ENCODE assay signal across 8 mouse cellular contexts in the genomic region with DNA sequence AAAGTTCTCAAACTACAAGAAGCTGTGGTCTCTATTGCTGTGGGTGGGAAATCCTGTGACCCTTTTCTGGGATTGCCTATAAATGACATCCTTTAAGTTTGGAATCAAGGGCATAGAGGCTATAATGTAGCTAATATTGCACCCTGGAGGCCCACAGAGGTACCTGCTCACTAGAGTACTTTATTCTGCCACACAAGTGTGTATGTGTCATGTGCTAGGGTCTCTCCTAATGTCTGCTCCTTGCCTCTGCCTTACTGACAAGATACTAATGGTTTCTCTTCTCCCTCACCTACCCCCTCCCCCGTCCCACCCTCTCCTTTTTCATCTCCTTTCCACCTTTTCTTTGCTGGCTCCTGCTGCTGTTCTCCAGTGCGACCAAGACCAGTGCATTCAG.
A peak's percentile ranks its signal among the peaks of the same experiment; 100 is the strongest.
DNase-seq lines count a peak whose midpoint lies in the region; ATAC-seq and TF ChIP-seq lines count a peak whose summit lies in the region.
"Had no signal": no experiment of that assay in that cellular context is flagged by ENCODE, and none has a peak within 500 bp of the region (broad histone marks: within the 10 kb centered on the region; RNA-seq: fewer than 3 reads in every experiment).

No protein-coding gene starts in this region.

- no peak for DNase-seq in lung, adult 2 months
- no peak for DNase-seq in adrenal gland, postnatal 10 days

- TF ChIP-seq CTCF in lung, adult 2 months (IDR thresholded peaks at IDR 0.05; ENCODE audit: insufficient read depth, low read length): no peak

- H3K9ac ChIP-seq in lung, embryonic 15.5 days: no peak overlapping the region; the same call in 1 of the 2 replicates
- peak overlapping the region; percentile 68 for H3K9ac ChIP-seq in forebrain, embryonic 16.5 days (replicated peaks; ENCODE audit: low read depth, low read length)
- peak overlapping the region; percentile 54 for H3K9ac ChIP-seq in limb, embryonic 13.5 days
- H3K9ac ChIP-seq in stomach, embryonic 15.5 days: no peak overlapping the region

- H3K4me2 ChIP-seq in lung, embryonic 15.5 days: peak overlapping the region; percentile 70
- peak overlapping the region; percentile 78 for H3K4me2 ChIP-seq in forebrain, embryonic 16.5 days (ENCODE audit: low read length)
- peak overlapping the region; percentile 77 for H3K4me2 ChIP-seq in limb, embryonic 13.5 days (replicated peaks)
- peak overlapping the region; percentile 75 for H3K4me2 ChIP-seq in stomach, embryonic 15.5 days

- no peak for TF ChIP-seq POLR2A in lung, adult 2 months (IDR thresholded peaks at IDR 0.05; ENCODE audit: borderline replicate concordance, extremely low read depth, low read depth, low read length)

- H3K4me1 ChIP-seq in lung, embryonic 15.5 days: peaks cover 11% of the 10 kb centered on the region
- H3K4me1 ChIP-seq in lung, adult 2 months (ENCODE audit: control insufficient read depth, insufficient read depth, low read length): 0 out of 2 replicates have a peak, but pooled peaks cover 6% of the 10 kb centered on the region
- H3K4me1 ChIP-seq in forebrain, embryonic 16.5 days (replicated peaks; ENCODE audit: control insufficient read depth, insufficient read depth, low read length): peaks cover 12% of the 10 kb centered on the region
- H3K4me1 ChIP-seq in limb, embryonic 13.5 days: peaks cover 5% of the 10 kb centered on the region; the same call in 1 of the 2 replicates
- peaks cover 10% of the 10 kb centered on the region for H3K4me1 ChIP-seq in stomach, embryonic 15.5 days

- no peaks in the 10 kb centered on the region for H3K36me3 ChIP-seq in lung, embryonic 15.5 days
- H3K36me3 ChIP-seq in forebrain, embryonic 16.5 days (ENCODE audit: control insufficient read depth, insufficient read depth): no peaks in the 10 kb centered on the region
- no peaks in the 10 kb centered on the region for H3K36me3 ChIP-seq in limb, embryonic 13.5 days
- no peaks in the 10 kb centered on the region for H3K36me3 ChIP-seq in stomach, embryonic 15.5 days

- H3K27ac ChIP-seq in lung, embryonic 15.5 days: no peak overlapping the region
- no peak overlapping the region for H3K27ac ChIP-seq in forebrain, embryonic 16.5 days (ENCODE audit: low read length)
- H3K27ac ChIP-seq in limb, embryonic 13.5 days: no peak overlapping the region
- H3K27ac ChIP-seq in stomach, embryonic 15.5 days: no peak overlapping the region

- H3K4me3 ChIP-seq in lung, embryonic 15.5 days: peak overlapping the region; percentile 42
- no peak overlapping the region for H3K4me3 ChIP-seq in lung, adult 2 months (replicated peaks; ENCODE audit: extremely low read depth, low read depth, low read length)
- H3K4me3 ChIP-seq in forebrain, embryonic 16.5 days (replicated peaks; ENCODE audit: low read length): peak overlapping the region; percentile 54
- H3K4me3 ChIP-seq in limb, embryonic 13.5 days: peak overlapping the region; percentile 46
- no peak overlapping the region for H3K4me3 ChIP-seq in stomach, embryonic 15.5 days (replicated peaks)

- WGBS in lung, embryonic 15.5 days: 28% methylated on average over 2 of the region's 2 CpGs
- WGBS in lung, adult 2 months: 46% methylated on average over 2 of the region's 2 CpGs
- WGBS in forebrain, embryonic 16.5 days: 29% methylated on average over 2 of the region's 2 CpGs
- 38% methylated on average over 2 of the region's 2 CpGs for WGBS in limb, embryonic 13.5 days
- 38% methylated on average over 2 of the region's 2 CpGs for WGBS in stomach, embryonic 15.5 days

- H3K27me3 ChIP-seq in lung, embryonic 15.5 days: no peaks in the 10 kb centered on the region
- no peaks in the 10 kb centered on the region; the same call in 1 of the 2 replicates for H3K27me3 ChIP-seq in forebrain, embryonic 16.5 days (replicated peaks; ENCODE audit: control insufficient read depth, insufficient read depth, low read length)
- no peaks in the 10 kb centered on the region for H3K27me3 ChIP-seq in limb, embryonic 13.5 days
- no peaks in the 10 kb centered on the region for H3K27me3 ChIP-seq in stomach, embryonic 15.5 days (replicated peaks)
- H3K27me3 ChIP-seq: Patski had no signal

- H3K9me3 ChIP-seq in lung, embryonic 15.5 days: no peaks in the 10 kb centered on the region
- H3K9me3 ChIP-seq in forebrain, embryonic 16.5 days (ENCODE audit: control insufficient read depth, low read length): no peaks in the 10 kb centered on the region
- H3K9me3 ChIP-seq in limb, embryonic 13.5 days: no peaks in the 10 kb centered on the region
- no peaks in the 10 kb centered on the region for H3K9me3 ChIP-seq in stomach, embryonic 15.5 days

- ATAC-seq in lung, embryonic 15.5 days (ENCODE audit: borderline replicate concordance, extremely low read depth, low FRiP score, low TSS enrichment): peak; percentile 20; the same call in 1 of the 2 replicates
- ATAC-seq in forebrain, embryonic 16.5 days: 0 out of 2 replicates have a peak, but pooled peaks have one; percentile 14
- ATAC-seq in limb, embryonic 13.5 days (ENCODE audit: low FRiP score, low read depth): 0 out of 2 replicates have a peak, but pooled peaks have one; percentile 16
- ATAC-seq in stomach, embryonic 15.5 days (ENCODE audit: insufficient read depth, low FRiP score, low read depth): no peak
- no peak for ATAC-seq in activated CD4-positive, CD25-positive, alpha-beta regulatory T cell, adult 4 months
- ATAC-seq: Patski had no signal

Comparison
In these comparisons a context has a peak if more than half of its experiments do, and no peak if none do; other contexts are left out.
1. H3K4me3 ChIP-seq: peak in lung, embryonic 15.5 days (single experiment), forebrain, embryonic 16.5 days (single experiment) and limb, embryonic 13.5 days (single experiment); none in lung, adult 2 months (single experiment) and stomach, embryonic 15.5 days (single experiment).
2. ATAC-seq: peak in lung, embryonic 15.5 days (single experiment), forebrain, embryonic 16.5 days (single experiment) and limb, embryonic 13.5 days (single experiment); none in stomach, embryonic 15.5 days (single experiment) and activated CD4-positive, CD25-positive, alpha-beta regulatory T cell, adult 4 months (single experiment).
3. H3K9ac ChIP-seq: peak in forebrain, embryonic 16.5 days (single experiment) and limb, embryonic 13.5 days (single experiment); none in lung, embryonic 15.5 days (single experiment) and stomach, embryonic 15.5 days (single experiment).
4. Peak in every context shown above with its lines, with median percentiles within 50 percentile points of each other: H3K4me2 ChIP-seq.